Mouse (Mus musculus) midbrain, embryonic 12.5 days (tissue): ENCODE results near the gene Smarcad1. TPM values are rescaled to one million over a fixed set of nuclear protein-coding genes. Genes with fewer than 3 reads are reported as not detected.
"Not testable (repeated sequence)": the region's sequence is repeated elsewhere in the genome, so short reads cannot be mapped to it uniquely, and the experiment has no call there.

Experiments used
- ATAC-seq: fragments of 200-750 bp; cut with Nextera tagmentation; 2 replicates; pipeline ENCODE4 v1.8.0; 2017; ENCODE audit warnings: low read depth, moderate TSS enrichment, moderate library complexity; ENCODE audit not compliant: low FRiP score
- H3K27ac ChIP-seq: fragments of 300-500 bp; sonication (generic); replicated peaks from 2 replicates; pipeline ENCODE4 v1.5.1; 2016; ENCODE audit warnings: mild to moderate bottlenecking
- H3K27me3 ChIP-seq: fragments of 300-500 bp; sonication (generic); 2 replicates; pipeline ENCODE4 v1.6.1; 2016; ENCODE audit warnings: mild to moderate bottlenecking
- H3K36me3 ChIP-seq: fragments of 300-500 bp; sonication (generic); 2 replicates; pipeline ENCODE4 v1.6.1; 2016
- H3K4me1 ChIP-seq: fragments of 300-500 bp; sonication (generic); 2 replicates; pipeline ENCODE4 v1.6.1; 2016
- H3K4me2 ChIP-seq: fragments of 300-500 bp; sonication (generic); replicated peaks from 2 replicates; pipeline ENCODE4 v1.6.1; 2016; ENCODE audit warnings: mild to moderate bottlenecking, moderate library complexity
- H3K4me3 ChIP-seq: fragments of 300-500 bp; sonication (generic); 2 replicates; pipeline ENCODE4 v1.5.1; 2016; ENCODE audit warnings: mild to moderate bottlenecking
- H3K9ac ChIP-seq: fragments of 300-500 bp; sonication (generic); replicated peaks from 2 replicates; pipeline ENCODE4 v1.6.1; 2016; ENCODE audit warnings: mild to moderate bottlenecking, moderate library complexity
- H3K9me3 ChIP-seq: fragments of 300-500 bp; sonication (generic); 2 replicates; pipeline ENCODE4 v1.6.1; 2016; ENCODE audit warnings: mild to moderate bottlenecking
- WGBS: fragments of 180-500 bp; shearing (Covaris S2); methylation state at CpG from one replicate; pipeline ENCODE4 v1.1.7; 2016; 5-methylcytosine and 5-hydroxymethylcytosine counted together
- polyA plus RNA-seq: library from polyadenylated mRNA; unstranded; fragments of >200 nt; fragmentation: Nextera tagmentation; extraction: Ambion mirVana; gene quantifications from 2 replicates; pipeline ENCODE4 v1.2.1, GENCODE M21; 2016

Smarcad1 gene
- polyA plus RNA-seq, 1 experiment from 2014 or later = 148 TPM

DNA sequence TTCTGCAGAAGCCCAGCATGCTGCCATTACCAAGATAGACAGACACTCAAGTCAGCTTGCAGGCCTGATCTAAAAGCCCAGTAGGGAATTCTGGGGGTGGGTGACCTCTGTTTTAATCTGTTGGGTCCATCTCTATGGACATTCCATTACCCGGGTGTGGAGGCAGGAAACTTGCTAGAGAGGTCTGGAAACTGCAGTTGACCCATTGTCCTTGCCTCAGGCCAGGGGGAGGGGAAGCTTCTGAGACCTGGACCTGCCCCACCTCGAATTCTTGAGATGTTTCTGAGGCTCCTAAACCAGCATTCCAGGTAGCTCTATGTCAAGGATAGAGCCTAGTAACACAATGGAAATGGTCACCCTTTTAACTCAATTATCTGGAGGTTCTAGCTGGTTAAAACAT, 17.7 kb upstream of the Smarcad1 start:
- H3K9me3 ChIP-seq = no peaks in the 10 kb centered on the region
- no peak overlapping the region for H3K4me3 ChIP-seq
- ATAC-seq = no peak
- no peak overlapping the region for H3K9ac ChIP-seq
- H3K4me2 ChIP-seq = no peak overlapping the region
- H3K27me3 ChIP-seq = no peaks in the 10 kb centered on the region
- no peak overlapping the region for H3K27ac ChIP-seq
- H3K4me1 ChIP-seq = no peaks in the 10 kb centered on the region
- WGBS = 63% methylated on average over 2 of the region's 2 CpGs
- H3K36me3 ChIP-seq = no peaks in the 10 kb centered on the region

- Histone ChIP-seq H3K36me3 (no peaks in the 10 kb centered on the region), H3K9ac (no peak overlapping the region), H3K4me2 (no peak overlapping the region), H3K4me3 (no peak overlapping the region), H3K9me3 (no peaks in the 10 kb centered on the region), H3K4me1 (no peaks in the 10 kb centered on the region), H3K27ac (no peak overlapping the region), H3K27me3 (no peaks in the 10 kb centered on the region)
- ATAC-seq = no peak
- WGBS = 96% methylated on average over 4 of the region's 4 CpGs
These were observed 17.3 kb upstream of the Smarcad1 start for GRCm38 (mm10) chr6:65025130-65025529.

GRCm38 (mm10) chr6:65034661-65035060, 7.7 kb upstream of the Smarcad1 start:
- no peaks in the 10 kb centered on the region for H3K4me1 ChIP-seq

DNA sequence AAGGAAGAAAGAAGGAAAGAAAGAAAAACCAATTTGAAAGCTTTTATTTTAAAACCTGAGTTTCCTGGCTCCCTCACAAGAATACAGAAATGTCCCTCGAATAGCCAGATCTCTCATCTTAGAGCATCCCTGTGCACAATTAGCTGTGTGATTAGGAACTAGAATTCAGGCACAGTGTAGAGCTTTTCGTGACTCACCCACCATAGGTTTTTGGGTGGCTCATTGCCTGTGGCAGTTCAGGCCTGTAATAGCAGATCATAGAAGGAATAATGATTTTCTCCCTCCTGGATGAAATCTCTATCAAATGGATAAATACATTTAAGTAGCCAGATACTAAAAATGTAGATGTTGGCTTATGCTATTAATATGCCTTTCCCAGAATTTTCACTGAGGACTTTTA, 6.9 kb upstream of the Smarcad1 start:
- H3K4me1 ChIP-seq = no peaks in the 10 kb centered on the region

More at GRCm38 (mm10) chr6:65034661-65035060, 7.7 kb upstream of the Smarcad1 start:
- no peaks in the 10 kb centered on the region for H3K27me3 ChIP-seq
- no peaks in the 10 kb centered on the region for H3K36me3 ChIP-seq
- 87% methylated on average over 2 of the region's 2 CpGs for WGBS
- no peak overlapping the region for H3K27ac ChIP-seq
- H3K9me3 ChIP-seq = no peaks in the 10 kb centered on the region
- ATAC-seq = no peak
- H3K4me2 ChIP-seq = no peak overlapping the region
- no peak overlapping the region for H3K4me3 ChIP-seq
- H3K9ac ChIP-seq = no peak overlapping the region

GRCm38 (mm10) chr6:65041932-65042331, 451 bp upstream of the Smarcad1 start:
- peak overlapping the region; percentile 73 for H3K4me2 ChIP-seq

More for the DNA sequence above, 6.9 kb upstream of the Smarcad1 start:
- Histone ChIP-seq H3K4me2 (no peak overlapping the region), H3K27me3 (no peaks in the 10 kb centered on the region), H3K9ac (no peak overlapping the region), H3K27ac (no peak overlapping the region), H3K36me3 (no peaks in the 10 kb centered on the region), H3K4me3 (no peak overlapping the region), H3K9me3 (no peaks in the 10 kb centered on the region)
- 85% methylated on average over 2 of the region's 2 CpGs for WGBS
- no peak for ATAC-seq

GRCm38 (mm10) chr6:65043241-65043640, 858 bp downstream of the Smarcad1 start:
- H3K4me3 ChIP-seq = peak overlapping the region; percentile 76

More at GRCm38 (mm10) chr6:65041932-65042331, 451 bp upstream of the Smarcad1 start:
- H3K4me3 ChIP-seq = peak overlapping the region; percentile 76
- WGBS = 36% methylated on average over 10 of the region's 10 CpGs
- no peaks in the 10 kb centered on the region for H3K9me3 ChIP-seq
- peaks cover 31% of the 10 kb centered on the region for H3K36me3 ChIP-seq
- H3K27me3 ChIP-seq = no peaks in the 10 kb centered on the region
- peak overlapping the region; percentile 96 for H3K9ac ChIP-seq
- H3K4me1 ChIP-seq = peaks cover 9% of the 10 kb centered on the region
- ATAC-seq = peak; percentile 20; the same call in 1 of the 2 replicates
- peak overlapping the region; percentile 96 for H3K27ac ChIP-seq

GRCm38 (mm10) chr6:65049100-65049499, 6.7 kb downstream of the Smarcad1 start:
- 98% methylated on average over 4 of the region's 4 CpGs for WGBS
- no peak overlapping the region for H3K9ac ChIP-seq
- no peak overlapping the region for H3K4me3 ChIP-seq
- H3K4me1 ChIP-seq = peaks cover 3% of the 10 kb centered on the region; the same call in 1 of the 2 replicates
- no peak overlapping the region for H3K4me2 ChIP-seq
- no peaks in the 10 kb centered on the region for H3K9me3 ChIP-seq
- no peak for ATAC-seq
- H3K36me3 ChIP-seq = peaks cover 86% of the 10 kb centered on the region
- no peak overlapping the region for H3K27ac ChIP-seq
- no peaks in the 10 kb centered on the region for H3K27me3 ChIP-seq

More at GRCm38 (mm10) chr6:65043241-65043640, 858 bp downstream of the Smarcad1 start:
- 10% methylated on average over 7 of the region's 7 CpGs for WGBS
- Histone ChIP-seq H3K27ac (peak overlapping the region; percentile 96), H3K9ac (peak overlapping the region; percentile 96), H3K27me3 (no peaks in the 10 kb centered on the region), H3K9me3 (no peaks in the 10 kb centered on the region), H3K4me2 (peak overlapping the region; percentile 73), H3K36me3 (peaks cover 38% of the 10 kb centered on the region), H3K4me1 (peaks cover 9% of the 10 kb centered on the region)
- ATAC-seq = no peak

DNA sequence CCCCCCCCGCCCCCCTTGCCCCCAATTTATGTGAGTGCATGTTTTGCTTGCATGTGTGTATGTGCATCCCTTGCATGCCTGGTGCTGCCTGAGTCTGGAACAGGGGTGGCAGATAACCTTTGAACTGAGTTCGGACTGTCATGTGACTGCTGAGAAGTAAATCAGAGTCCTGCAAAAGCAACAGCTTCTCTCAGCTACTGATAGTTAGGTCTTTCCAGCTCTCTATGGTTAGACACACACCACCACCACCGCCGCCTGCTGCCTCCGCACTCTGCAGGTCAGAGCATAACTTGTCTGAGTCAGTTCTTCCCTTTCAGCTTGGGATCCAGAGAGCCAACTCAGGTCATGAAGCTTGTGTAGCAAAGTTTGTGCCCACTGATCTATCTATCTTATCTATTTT, 14.2 kb downstream of the Smarcad1 start:
- Histone ChIP-seq H3K4me3 (no peak overlapping the region), H3K27ac (no peak overlapping the region), H3K27me3 (no peaks in the 10 kb centered on the region), H3K9ac (no peak overlapping the region), H3K4me2 (no peak overlapping the region), H3K9me3 (no peaks in the 10 kb centered on the region), H3K4me1 (no peaks in the 10 kb centered on the region), H3K36me3 (peaks cover 80% of the 10 kb centered on the region)
- ATAC-seq = no peak
- WGBS = 92% methylated on average over 5 of the region's 5 CpGs

DNA sequence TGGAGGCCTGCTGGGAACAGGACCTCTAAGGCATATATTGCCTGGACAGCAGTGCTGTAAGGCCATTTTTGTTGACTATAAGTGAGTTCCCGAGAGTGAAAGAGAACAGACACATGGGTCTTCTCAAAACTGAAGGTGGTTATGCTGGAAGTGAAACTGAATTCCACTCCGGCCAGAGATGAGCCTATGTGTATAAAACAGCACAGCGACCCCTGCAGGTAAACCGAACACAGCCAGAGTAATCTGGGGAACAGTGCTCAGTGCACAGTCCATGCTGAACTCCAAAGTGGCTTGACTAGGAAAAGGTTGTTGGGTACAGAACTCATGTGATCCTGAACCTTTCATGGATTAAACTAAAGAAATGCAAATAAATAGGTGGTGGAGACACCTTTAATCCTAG, 14.8 kb downstream of the Smarcad1 start:
- H3K9me3 ChIP-seq, H3K27me3 ChIP-seq, H3K4me3 ChIP-seq, H3K9ac ChIP-seq, H3K27ac ChIP-seq, H3K4me2 ChIP-seq, H3K4me1 ChIP-seq, ATAC-seq: not testable (repeated sequence)
- peaks cover 80% of the 10 kb centered on the region for H3K36me3 ChIP-seq
- 81% methylated on average over 4 of the region's 4 CpGs for WGBS

DNA sequence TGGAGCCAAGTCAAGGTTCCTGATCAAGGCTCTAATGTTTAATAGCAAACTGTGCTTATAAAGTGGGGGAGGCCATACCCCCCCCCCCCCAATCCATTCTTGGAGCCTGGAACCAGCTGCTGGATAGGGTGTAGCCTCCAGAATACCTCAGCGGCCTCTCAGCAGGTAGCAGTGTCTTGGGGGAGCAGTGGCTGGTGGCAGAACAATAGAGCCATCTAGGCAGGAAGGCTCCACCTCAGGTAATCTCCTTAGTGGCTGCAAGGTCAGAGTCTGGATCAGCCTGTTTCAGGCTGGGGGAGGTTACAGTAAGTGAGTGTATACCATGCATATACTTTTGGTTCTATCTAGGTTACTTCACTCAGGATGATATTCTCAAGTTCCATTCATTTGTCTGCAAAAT, 18.7 kb downstream of the Smarcad1 start:
- Histone ChIP-seq H3K27ac (no peak overlapping the region), H3K4me1 (no peaks in the 10 kb centered on the region), H3K4me3 (no peak overlapping the region), H3K9me3 (no peaks in the 10 kb centered on the region), H3K36me3 (peaks cover 78% of the 10 kb centered on the region), H3K9ac (no peak overlapping the region), H3K4me2 (no peak overlapping the region), H3K27me3 (no peaks in the 10 kb centered on the region)
- 72% methylated on average over 1 of the region's 1 CpGs for WGBS
- ATAC-seq = no peak

DNA sequence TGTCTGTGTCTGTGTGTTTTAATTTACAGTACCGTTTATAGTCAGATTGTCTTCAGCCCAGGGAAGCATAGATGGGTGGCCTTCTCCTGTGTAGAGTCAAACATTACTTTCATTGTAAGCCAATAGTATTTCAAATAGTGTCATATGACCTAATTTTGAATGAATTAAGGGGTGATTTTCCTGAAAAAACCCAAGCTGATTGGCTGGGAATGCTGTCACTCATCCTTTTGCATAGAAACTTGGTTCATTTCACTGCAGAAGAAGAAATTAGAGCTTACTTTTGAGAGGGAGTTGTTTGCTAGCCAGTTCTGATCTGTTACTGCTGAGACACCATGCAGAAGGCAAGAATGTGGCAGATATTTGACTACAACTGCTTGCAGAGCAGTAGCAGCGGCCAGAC, 32.8 kb downstream of the Smarcad1 start:
- Histone ChIP-seq H3K4me3 (no peak overlapping the region), H3K4me2 (no peak overlapping the region), H3K27me3 (no peaks in the 10 kb centered on the region), H3K4me1 (no peaks in the 10 kb centered on the region), H3K36me3 (peaks cover 65% of the 10 kb centered on the region), H3K9ac (no peak overlapping the region), H3K27ac (no peak overlapping the region), H3K9me3 (no peaks in the 10 kb centered on the region)
- 85% methylated on average over 2 of the region's 2 CpGs for WGBS
- ATAC-seq = no peak

DNA sequence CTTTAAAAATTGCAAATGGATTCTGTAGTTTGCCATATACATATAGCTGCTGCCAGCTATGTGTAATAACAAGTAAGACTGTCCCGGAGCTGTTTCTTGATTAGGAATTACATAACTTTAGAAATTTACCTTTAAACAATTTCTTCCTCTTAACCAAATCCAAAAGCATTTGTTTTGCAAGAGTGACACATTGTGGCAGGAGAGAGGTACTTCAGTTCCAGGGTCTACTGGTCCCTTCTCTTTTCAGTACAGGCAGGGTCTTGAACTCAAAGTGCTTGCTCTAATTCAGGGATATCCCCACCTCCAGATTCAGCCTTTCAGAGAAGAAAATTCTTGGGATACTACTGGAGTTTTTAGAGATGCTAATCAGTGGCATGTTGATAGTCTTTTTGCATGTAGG, 36.8 kb downstream of the Smarcad1 start:
- no peak overlapping the region for H3K4me3 ChIP-seq
- no peaks in the 10 kb centered on the region for H3K9me3 ChIP-seq
- no peak for ATAC-seq
- H3K4me1 ChIP-seq = no peaks in the 10 kb centered on the region
- no peak overlapping the region for H3K27ac ChIP-seq
- peaks cover 48% of the 10 kb centered on the region for H3K36me3 ChIP-seq
- H3K27me3 ChIP-seq = no peaks in the 10 kb centered on the region
- no peak overlapping the region for H3K9ac ChIP-seq
- no peak overlapping the region for H3K4me2 ChIP-seq
- 100% methylated on average over 1 of the region's 1 CpGs for WGBS

DNA sequence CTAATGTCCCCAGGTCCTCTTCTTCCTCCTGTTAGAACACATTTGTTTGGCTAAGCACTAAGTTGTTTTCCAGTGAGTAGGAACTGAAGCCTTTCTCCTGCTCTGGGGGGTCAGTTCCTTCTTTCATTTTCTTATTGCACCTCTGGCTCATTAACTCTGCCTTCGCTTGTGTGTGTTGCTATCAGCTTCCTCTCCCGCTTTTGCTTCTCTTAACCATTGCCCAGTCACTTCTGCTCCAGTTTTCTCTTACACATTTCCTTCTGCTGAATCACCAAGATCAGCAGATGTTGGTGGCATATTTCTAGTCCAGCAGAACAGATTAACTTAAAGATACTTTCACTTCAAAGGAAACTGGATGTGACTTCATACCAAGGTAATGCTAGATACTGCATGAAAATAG, 72.5 kb downstream of the Smarcad1 start:
- no peaks in the 10 kb centered on the region for H3K27me3 ChIP-seq
- H3K9ac ChIP-seq = no peak overlapping the region
- H3K4me2 ChIP-seq = no peak overlapping the region
- no peak overlapping the region for H3K27ac ChIP-seq
- H3K4me1 ChIP-seq = no peaks in the 10 kb centered on the region
- no peak overlapping the region for H3K4me3 ChIP-seq
- H3K36me3 ChIP-seq = peaks cover 56% of the 10 kb centered on the region
- no peak for ATAC-seq
- H3K9me3 ChIP-seq = no peaks in the 10 kb centered on the region
- 96% methylated on average over 2 of the region's 2 CpGs for WGBS
